ENCODE assay signal across 9 mouse cellular contexts in the genomic region with DNA sequence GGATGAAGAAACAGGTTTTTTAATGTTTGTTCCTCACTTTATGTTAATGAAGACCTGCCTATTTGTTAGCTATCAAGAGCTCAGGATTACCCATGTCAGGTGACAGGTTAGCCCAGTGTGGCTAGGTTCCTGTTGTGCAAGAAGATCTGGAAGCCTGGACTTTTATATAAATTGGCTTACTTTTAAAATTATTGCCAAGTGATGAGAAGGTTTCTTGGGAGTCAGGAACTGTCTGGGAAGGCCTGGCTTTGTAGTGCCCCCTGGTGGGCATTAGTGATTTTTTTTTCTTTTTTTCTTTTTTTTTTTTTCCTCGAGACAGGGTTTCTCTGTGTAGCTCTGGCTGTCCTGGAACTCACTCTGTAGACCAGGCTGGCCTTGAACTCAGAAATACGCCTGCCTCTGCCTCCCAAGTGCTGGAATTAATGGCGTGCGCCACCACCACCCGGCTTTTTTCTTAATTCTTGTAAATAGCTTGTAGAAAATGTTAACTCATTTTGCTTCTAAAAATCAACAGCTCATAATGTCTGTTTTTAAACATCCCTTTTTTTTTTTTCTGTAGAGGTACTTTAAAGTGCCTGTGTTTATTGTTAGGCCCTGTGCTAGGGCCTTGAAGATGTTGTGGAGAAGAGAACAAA. TPM values are rescaled to one million over a fixed set of nuclear protein-coding genes. Genes with fewer than 3 reads are reported as not detected.
DNase-seq lines count a peak whose midpoint lies in the region; ATAC-seq and TF ChIP-seq lines count a peak whose summit lies in the region.
"Had no signal": no experiment of that assay in that cellular context is flagged by ENCODE, and none has a peak within 500 bp of the region (broad histone marks: within the 10 kb centered on the region; RNA-seq: fewer than 3 reads in every experiment).

No protein-coding gene starts in this region.

- 0 out of 2 replicates have a peak, but pooled peaks have one; percentile 33 for ATAC-seq in forebrain, embryonic 13.5 days
- ATAC-seq in forebrain, embryonic 11.5 days (replicated peaks; ENCODE audit: low FRiP score): no peak
- peak; percentile 31; the same call in 1 of the 2 replicates for ATAC-seq in megakaryocyte, adult 5-6 weeks (ENCODE audit: poor library complexity, severe bottlenecking)
- ATAC-seq in inflammation-experienced regulatory T-cells, adult 6 months: no peak

- no peak overlapping the region for H3K27ac ChIP-seq in forebrain, embryonic 13.5 days
- H3K27ac ChIP-seq in forebrain, embryonic 11.5 days (ENCODE audit: low read depth, low read length): no peak overlapping the region
- H3K27ac ChIP-seq in liver, adult 2 months (replicated peaks; ENCODE audit: insufficient read depth, low read depth, low read length): no peak overlapping the region
- H3K27ac ChIP-seq in cerebellum, adult 2 months (ENCODE audit: insufficient read depth, low read length): no peak overlapping the region
- H3K27ac ChIP-seq: limb, embryonic 13.5 days had no signal

- no peak for TF ChIP-seq POLR2A in liver, adult 2 months (IDR thresholded peaks at IDR 0.05; ENCODE audit: extremely low read depth, insufficient read depth, low read length)
- no peak for TF ChIP-seq POLR2A in cerebellum, adult 2 months (IDR thresholded peaks at IDR 0.05; ENCODE audit: borderline replicate concordance, insufficient read depth, low read length)

- H3K79me2 ChIP-seq in liver, adult 2 months (ENCODE audit: control insufficient read depth, insufficient read depth, low read length): no peaks in the 10 kb centered on the region

- H3K9me3 ChIP-seq in forebrain, embryonic 13.5 days (replicated peaks): no peaks in the 10 kb centered on the region
- no peaks in the 10 kb centered on the region for H3K9me3 ChIP-seq in forebrain, embryonic 11.5 days (ENCODE audit: control insufficient read depth, low read length)
- H3K9me3 ChIP-seq: limb, embryonic 13.5 days had no signal

- H3K36me3 ChIP-seq in forebrain, embryonic 13.5 days (ENCODE audit: poor library complexity, severe bottlenecking): peaks cover 14% of the 10 kb centered on the region; the same call in 1 of the 2 replicates
- H3K36me3 ChIP-seq in forebrain, embryonic 11.5 days (ENCODE audit: control insufficient read depth, insufficient read depth, low read length): no peaks in the 10 kb centered on the region
- peaks cover 9% of the 10 kb centered on the region; the same call in 1 of the 2 replicates for H3K36me3 ChIP-seq in liver, adult 2 months (ENCODE audit: control insufficient read depth, insufficient read depth, low read length)

- no peak overlapping the region for H3K4me2 ChIP-seq in forebrain, embryonic 13.5 days
- no peak overlapping the region for H3K4me2 ChIP-seq in forebrain, embryonic 11.5 days (ENCODE audit: low read depth, low read length, severe bottlenecking)
- H3K4me2 ChIP-seq: limb, embryonic 13.5 days had no signal

- peak; percentile 32; the same call in 1 of the 2 replicates for TF ChIP-seq CTCF in liver, adult 2 months (IDR thresholded peaks at IDR 0.05; ENCODE audit: low read depth, low read length)
- peak; percentile 54; the same call in 1 of the 2 replicates for TF ChIP-seq CTCF in cerebellum, adult 2 months (IDR thresholded peaks at IDR 0.05; ENCODE audit: borderline replicate concordance, insufficient read depth, low read depth, low read length)

- no peaks in the 10 kb centered on the region for H3K4me1 ChIP-seq in forebrain, embryonic 13.5 days
- H3K4me1 ChIP-seq in forebrain, embryonic 11.5 days (replicated peaks; ENCODE audit: control insufficient read depth, insufficient read depth, low read length): no peaks in the 10 kb centered on the region
- peaks cover 5% of the 10 kb centered on the region; the same call in 1 of the 2 replicates for H3K4me1 ChIP-seq in liver, adult 2 months (ENCODE audit: control insufficient read depth, insufficient read depth, low read length)
- no peaks in the 10 kb centered on the region for H3K4me1 ChIP-seq in cerebellum, adult 2 months (ENCODE audit: control insufficient read depth, insufficient read depth, low read length)

- 66% methylated on average over 5 of the region's 5 CpGs for WGBS in forebrain, embryonic 13.5 days
- WGBS in forebrain, embryonic 11.5 days: 59% methylated on average over 5 of the region's 5 CpGs
- WGBS in liver, adult 2 months: 65% methylated on average over 5 of the region's 5 CpGs
- WGBS in cerebellum, adult 2 months: 68% methylated on average over 5 of the region's 5 CpGs

- H3K4me3 ChIP-seq in forebrain, embryonic 13.5 days: no peak overlapping the region
- no peak overlapping the region for H3K4me3 ChIP-seq in forebrain, embryonic 11.5 days (ENCODE audit: low read depth, low read length)
- no peak overlapping the region for H3K4me3 ChIP-seq in liver, adult 2 months (ENCODE audit: insufficient read depth, low read depth, low read length)
- no peak overlapping the region for H3K4me3 ChIP-seq in cerebellum, adult 2 months (replicated peaks; ENCODE audit: insufficient read depth, low read depth, low read length)
- H3K4me3 ChIP-seq: limb, embryonic 13.5 days had no signal

- H3K9ac ChIP-seq in forebrain, embryonic 13.5 days: no peak overlapping the region
- no peak overlapping the region for H3K9ac ChIP-seq in forebrain, embryonic 11.5 days (ENCODE audit: low read length)
- H3K9ac ChIP-seq in liver, adult 2 months (ENCODE audit: low read depth, low read length): no peak overlapping the region
- H3K9ac ChIP-seq: limb, embryonic 13.5 days had no signal

- H3K27me3 ChIP-seq in forebrain, embryonic 13.5 days: no peaks in the 10 kb centered on the region
- H3K27me3 ChIP-seq in forebrain, embryonic 11.5 days (ENCODE audit: control insufficient read depth, insufficient read depth, low read length): no peaks in the 10 kb centered on the region
- H3K27me3 ChIP-seq in liver, adult 2 months (ENCODE audit: control insufficient read depth, insufficient read depth, low read length): no peaks in the 10 kb centered on the region
- no peaks in the 10 kb centered on the region for H3K27me3 ChIP-seq in cerebellum, adult 2 months (ENCODE audit: control insufficient read depth, insufficient read depth, low read length)
- H3K27me3 ChIP-seq: limb, embryonic 13.5 days had no signal

- no peak for DNase-seq in forebrain, embryonic 11.5 days (ENCODE audit: low spot score)
- DNase-seq in liver, adult 2 months (ENCODE audit: extremely low read depth, low read depth, low spot score): no peak
- DNase-seq in liver: no peak
- DNase-seq in cerebellum, adult 2 months: peak; percentile 14 to 32
- DNase-seq in adrenal gland, postnatal 14 days: no peak

RNA-seq across cellular contexts. Expression of a gene that starts 33.5 kb away (rescaled TPM):
- polyA plus RNA-seq in forebrain, embryonic 13.5 days (2015; fragmentation: Nextera tagmentation; extraction: Ambion mirVana): 1.1 and 2.2 TPM in 2 replicates
- 0.86 and 1.3 TPM in 2 replicates for polyA plus RNA-seq in forebrain, embryonic 11.5 days (2014; fragmentation: Nextera tagmentation; extraction: Ambion mirVana)
- total RNA-seq in liver, adult 2 months (2014; rRNA removed): 0.40 and 6.1 TPM in 2 replicates
- polyA plus RNA-seq in liver, adult 2 months (2012; rRNA removed): 1.6 and 2.4 TPM in 2 replicates
- polyA plus RNA-seq in cerebellum, adult 2 months (2012; rRNA removed): 12.2 and 15.0 TPM in 2 replicates
- 0.04 and 0.16 TPM in 2 replicates for total RNA-seq in megakaryocyte, adult 5-6 weeks (2015)
- not detected in 2 replicates for total RNA-seq in megakaryocyte, adult 5-6 weeks (2017)
- 1 to 10 TPM; 4.0 to 8.0 (median 7.9) TPM for polyA plus RNA-seq in inflammation-experienced regulatory T-cells, adult 6 months (2017; shearing (Covaris generic))
- total RNA-seq in adrenal gland, postnatal 14 days (2021): 1.3 and 3.2 TPM in 2 replicates

RNA-seq across cellular contexts. Expression of a gene that starts 37.6 kb away (rescaled TPM):
- 14.7 and 15.3 TPM in 2 replicates for polyA plus RNA-seq in forebrain, embryonic 13.5 days (2015; fragmentation: Nextera tagmentation; extraction: Ambion mirVana)
- 17.7 and 19.0 TPM in 2 replicates for polyA plus RNA-seq in forebrain, embryonic 11.5 days (2014; fragmentation: Nextera tagmentation; extraction: Ambion mirVana)
- 8.3 and 10.4 TPM in 2 replicates for total RNA-seq in liver, adult 2 months (2014; rRNA removed)
- 2.4 and 3.5 TPM in 2 replicates for polyA plus RNA-seq in liver, adult 2 months (2012; rRNA removed)
- 14.4 and 16.4 TPM in 2 replicates for polyA plus RNA-seq in cerebellum, adult 2 months (2012; rRNA removed)
- total RNA-seq in megakaryocyte, adult 5-6 weeks (2015): 2.2 and 5.0 TPM in 2 replicates
- total RNA-seq in megakaryocyte, adult 5-6 weeks (2017): 2.8 and 3.7 TPM in 2 replicates
- polyA plus RNA-seq in inflammation-experienced regulatory T-cells, adult 6 months (2017; shearing (Covaris generic)): 10 to 100 TPM; 10.7 to 32.2 (median 22.0) TPM
- 17.8 and 18.9 TPM in 2 replicates for total RNA-seq in adrenal gland, postnatal 14 days (2021)

Comparison
In these comparisons a context has a peak if more than half of its experiments do, and no peak if none do; other contexts are left out.
1. ATAC-seq: peak in forebrain, embryonic 13.5 days (single experiment) and megakaryocyte, adult 5-6 weeks (single experiment); none in forebrain, embryonic 11.5 days (single experiment) and inflammation-experienced regulatory T-cells, adult 6 months (single experiment).
2. DNase-seq: peak in cerebellum, adult 2 months (2 of 2); none in forebrain, embryonic 11.5 days (single experiment), liver, adult 2 months (single experiment), liver (single experiment) and adrenal gland, postnatal 14 days (single experiment).